Mouse (Mus musculus) frontal cortex, postnatal 36 days (tissue): ENCODE data around the gene Kcnip2.

Source experiments
- DNase-seq, 2 experiments: peaks; one replicate each; pipeline ENCODE4 v3.0.0; 2022; ENCODE audit warnings: low spot score in 2 of 2

Gene Kcnip2

GRCm38 (mm10) chr19:45815831-45816405, at the start of gene Kcnip2:
Gene Kcnip2 (minus strand): TSS chr19:45816061.
- DNase-seq = peak; percentile 51 to 62

DNA sequence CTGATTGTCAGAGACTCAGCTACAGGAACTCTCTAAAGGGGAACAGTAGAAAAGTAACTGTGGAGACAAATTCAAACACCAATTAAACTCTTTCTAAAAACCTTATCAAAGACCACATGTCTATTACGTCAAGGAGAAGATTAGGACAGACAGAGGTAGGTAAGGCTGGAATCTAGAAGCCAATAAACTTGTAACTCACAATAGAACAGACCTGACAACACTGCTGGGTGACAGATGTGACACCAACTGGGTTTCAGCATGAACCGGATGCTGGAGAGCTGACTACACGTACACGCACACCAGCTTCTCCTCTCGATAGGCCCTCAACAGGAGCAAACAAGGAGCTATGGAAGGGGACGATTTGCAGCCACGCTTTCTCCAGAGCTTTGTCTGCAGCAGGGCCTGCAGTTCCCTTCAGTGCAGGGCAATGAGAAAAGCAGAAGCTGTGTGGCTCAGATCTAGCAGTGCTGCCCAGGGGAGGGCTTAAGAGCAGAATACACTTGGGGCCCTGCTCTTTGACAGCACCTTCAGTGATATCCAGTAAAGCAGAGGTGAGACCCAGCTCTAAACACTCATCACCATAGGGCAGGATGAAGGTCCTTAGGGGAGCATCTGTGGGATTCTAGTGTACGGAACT, 39.5 kb upstream of the Kcnip2 start:
- no peak for DNase-seq

DNA sequence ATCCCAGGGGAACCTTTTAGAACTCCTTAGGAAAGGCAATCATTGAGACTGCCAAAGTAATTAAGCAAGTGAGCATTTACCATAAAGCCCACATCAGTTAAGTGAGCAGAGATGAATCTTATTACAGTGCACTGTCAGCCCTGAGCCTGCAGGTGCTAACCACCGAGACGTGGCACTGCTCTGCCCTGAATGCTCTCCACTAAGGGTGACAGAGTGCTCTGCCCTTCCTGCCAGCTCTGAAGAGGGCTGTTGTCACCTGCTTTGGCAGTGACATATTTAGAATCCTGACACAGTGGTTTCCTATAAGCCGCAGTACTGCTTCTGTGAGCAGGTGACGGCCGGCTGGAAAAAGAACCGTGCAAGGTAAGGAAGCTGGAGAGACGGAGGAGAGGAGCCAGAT, 38.7 kb upstream of the Kcnip2 start:
- no peak for DNase-seq

- no peak for DNase-seq
These were observed 31.9 kb upstream of the Kcnip2 start for GRCm38 (mm10) chr19:45847733-45848093.

DNA sequence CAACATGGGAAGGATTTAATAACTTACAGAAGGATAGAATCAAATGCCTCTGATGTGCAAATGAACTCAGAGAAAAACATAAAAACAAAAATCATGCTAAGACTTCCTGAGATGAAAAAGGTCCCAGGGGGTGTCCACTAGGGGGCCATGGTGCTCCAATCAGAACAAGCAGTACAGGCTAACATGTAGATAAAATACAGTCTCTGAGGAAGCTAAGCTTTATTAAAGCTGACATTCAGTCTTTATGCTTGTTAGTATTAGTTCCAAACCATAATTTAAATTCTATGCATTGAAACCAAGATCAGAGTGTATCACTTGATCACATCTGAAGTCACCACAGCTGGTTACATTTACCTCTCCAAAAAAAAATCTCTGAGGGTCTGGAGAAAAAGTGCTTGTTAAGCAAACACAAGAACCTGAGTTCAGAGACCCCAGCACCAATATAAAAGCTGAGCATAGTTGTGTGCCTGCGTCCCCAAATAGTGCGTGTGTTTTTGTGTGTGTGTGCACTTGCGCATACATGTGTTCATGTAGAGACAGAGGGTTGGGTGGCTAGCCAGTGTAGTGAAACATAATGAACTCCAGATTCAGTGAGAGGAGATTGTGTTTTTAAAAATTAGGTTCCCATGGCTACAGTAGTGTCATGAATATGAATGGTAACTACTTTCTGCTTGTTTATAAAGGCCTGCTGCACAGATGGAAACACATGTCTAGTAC, 31.3 kb upstream of the Kcnip2 start:
- DNase-seq = peak in 1 of 2 experiments; percentile 19

DNA sequence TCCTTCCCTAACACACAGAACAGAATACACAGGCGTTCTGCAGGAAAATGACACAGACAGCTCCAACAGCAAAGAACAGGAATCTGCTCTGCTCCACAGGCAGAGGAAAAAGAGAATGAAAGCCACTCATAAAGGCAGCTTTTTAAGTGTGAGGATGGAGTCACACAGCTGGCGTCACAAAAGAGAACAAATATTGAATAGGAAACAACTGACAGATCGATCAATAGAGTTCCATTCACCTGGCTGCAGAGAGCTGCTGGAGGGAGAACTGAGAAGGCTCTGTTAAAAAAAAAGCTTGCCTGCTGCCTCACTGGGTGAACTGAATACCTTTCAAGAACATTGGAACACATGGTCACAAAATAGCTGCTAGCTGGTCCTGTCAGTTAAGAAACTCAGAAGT, 28.3 kb upstream of the Kcnip2 start:
- no peak for DNase-seq

DNA sequence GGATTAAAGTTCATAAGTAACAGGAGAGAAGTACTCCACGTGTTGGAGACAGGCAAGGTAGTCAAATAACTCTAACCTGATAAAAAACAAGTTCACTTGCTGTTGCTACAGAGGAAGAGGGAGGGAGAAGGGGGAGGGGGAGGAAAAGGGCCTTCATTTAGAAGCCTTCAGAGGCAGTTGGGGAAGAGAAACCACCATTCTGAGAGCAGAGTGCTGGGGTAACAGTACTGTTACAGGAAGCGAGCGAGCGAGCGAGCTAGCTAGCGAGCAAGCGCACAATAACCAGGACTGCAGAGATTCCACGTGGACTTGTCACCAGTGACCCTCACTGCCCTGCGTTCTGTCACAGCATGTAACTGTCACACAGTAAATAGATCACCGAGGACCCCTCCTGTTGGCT, 27.6 kb upstream of the Kcnip2 start:
- no peak for DNase-seq

DNA sequence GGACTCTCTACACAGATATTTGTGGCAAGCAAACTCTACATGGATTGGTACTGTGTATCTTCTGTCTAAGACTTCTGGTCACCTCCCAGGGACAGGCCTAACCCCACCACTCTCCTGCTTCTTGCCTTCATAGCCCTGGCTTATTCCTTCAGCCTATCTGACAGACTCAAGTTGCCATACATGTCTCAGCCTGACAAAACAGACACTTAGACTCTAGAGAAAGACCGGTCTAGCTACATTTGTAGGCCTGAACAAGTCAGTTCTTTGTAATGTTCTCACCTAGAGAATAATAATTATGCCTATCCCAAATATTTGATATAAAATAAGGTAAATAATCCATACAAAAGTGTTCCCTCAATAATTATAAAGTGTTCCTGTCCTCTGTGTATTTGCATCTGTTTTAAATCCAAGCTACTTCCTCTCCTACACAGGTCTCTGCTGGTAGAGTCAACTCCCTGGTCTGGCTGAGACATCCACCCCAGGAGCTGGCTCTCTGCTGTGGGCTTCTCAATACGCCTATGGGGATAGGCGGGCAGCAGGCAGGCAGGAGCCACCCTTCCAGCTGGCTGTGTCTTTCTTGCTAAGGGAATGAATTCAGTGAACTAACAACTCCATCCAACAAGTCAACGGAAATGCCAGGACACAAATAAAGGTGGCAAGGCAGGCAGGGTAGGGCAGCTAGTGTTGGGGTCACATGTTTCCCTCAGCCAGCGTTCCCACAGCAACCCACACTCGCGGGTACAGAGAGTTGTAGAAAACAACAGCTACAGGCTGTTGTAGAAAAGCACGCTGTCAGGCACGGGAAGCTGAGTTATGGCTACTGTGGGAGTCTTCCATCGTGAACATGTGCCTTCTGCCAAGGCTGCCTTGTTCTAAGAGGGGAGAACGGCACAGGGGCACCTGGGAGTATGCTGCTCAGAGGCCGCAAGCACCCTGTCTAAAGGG, 21.5 kb upstream of the Kcnip2 start:
- no peak for DNase-seq

GRCm38 (mm10) chr19:45835490-45835889, 19.6 kb upstream of the Kcnip2 start:
- DNase-seq = no peak

DNA sequence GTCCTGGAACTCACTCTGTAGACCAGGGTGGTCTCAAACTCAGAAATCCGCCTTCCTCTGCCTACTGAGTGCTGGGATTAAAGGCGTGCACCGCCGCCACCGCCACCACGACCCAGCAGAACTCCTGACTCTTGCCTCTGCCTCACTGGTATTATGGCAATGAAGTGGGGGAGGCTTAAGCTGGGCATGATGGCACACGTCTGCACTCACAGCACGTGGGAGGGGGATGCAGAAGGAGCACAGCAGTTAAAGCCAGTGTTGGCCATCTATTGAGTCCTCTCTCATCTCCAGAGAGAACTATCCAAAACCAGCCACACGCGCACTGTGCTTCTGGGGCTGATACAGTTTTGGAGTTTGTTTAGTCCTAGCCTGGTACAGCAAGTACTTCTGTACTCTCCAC, 17.8 kb upstream of the Kcnip2 start:
- DNase-seq = no peak

DNA sequence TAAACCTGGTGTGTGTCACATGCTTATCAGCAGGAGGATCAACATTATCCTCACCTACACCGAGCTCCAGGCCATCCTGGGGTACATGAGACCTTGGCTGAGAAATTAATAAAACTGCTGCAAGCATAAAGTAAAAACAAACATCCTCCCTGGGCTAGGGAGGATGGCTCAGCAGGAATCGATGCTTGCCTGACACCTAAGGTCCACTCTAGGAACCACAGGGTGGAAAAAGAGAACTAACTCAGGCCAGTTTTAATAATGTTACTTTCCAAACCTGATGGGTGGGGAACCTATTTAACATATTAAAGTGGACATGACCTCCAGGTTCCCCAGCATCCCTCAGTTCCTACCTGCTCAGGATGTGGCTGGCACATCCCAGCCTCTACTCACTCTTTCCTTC, 14.8 kb upstream of the Kcnip2 start:
- no peak for DNase-seq

- no peak for DNase-seq
These were observed 11.9 kb upstream of the Kcnip2 start for GRCm38 (mm10) chr19:45827736-45828135.

GRCm38 (mm10) chr19:45827125-45827524, 11.3 kb upstream of the Kcnip2 start:
- DNase-seq = no peak

GRCm38 (mm10) chr19:45826146-45826545, 10.3 kb upstream of the Kcnip2 start:
- no peak for DNase-seq

DNA sequence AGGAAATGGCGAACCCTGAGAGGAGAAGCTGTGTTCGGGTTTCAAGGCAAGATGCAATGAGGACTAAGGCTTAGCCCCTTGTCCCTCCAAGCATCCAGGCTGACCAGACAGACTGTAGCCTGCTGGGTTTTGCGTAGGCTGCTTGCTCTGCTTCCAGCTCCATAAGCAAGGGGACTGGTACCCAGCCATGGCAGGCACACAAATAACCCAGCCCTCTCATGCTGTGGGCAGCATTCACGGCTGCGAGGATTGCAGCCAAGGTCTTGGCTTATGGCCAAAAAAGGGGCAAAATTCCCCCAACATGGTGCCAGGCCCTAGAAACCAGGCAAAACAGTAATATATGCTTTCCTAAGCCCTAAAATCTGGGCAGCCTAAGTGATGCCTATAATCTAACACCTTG, 6.0 kb upstream of the Kcnip2 start:
- DNase-seq = no peak

DNA sequence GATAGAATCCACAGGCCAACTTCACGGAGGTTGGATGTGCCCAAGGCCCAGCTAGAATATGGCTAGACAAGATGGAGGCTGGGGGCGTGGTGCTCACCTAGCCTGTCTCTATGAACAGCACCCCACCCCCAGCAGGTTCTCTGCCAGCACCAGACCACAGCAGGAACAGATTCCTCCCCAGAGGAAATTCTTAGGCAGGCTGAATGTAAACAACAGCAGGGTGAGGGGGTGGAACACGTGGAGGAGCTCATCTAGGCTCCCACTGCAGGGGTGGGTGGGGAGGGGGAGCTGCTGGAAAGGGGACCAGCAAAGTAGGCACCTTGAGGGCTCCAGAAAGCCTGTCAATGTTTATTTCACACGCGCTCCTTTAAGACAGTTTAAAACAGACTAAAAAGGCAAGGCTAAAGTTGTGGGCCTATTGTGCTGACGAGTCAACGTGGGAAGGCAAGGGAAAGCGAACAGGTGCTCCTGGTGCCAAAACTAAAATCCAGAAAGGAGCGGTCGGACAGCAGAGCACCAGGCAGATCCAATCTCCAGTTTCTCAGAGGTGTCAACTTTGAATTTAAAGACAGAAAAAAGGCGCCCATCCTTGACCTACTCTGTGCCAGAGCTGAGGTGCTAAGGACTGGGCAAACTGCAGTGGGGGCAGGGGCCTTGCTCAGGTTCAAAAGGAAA, 2.1 kb upstream of the Kcnip2 start:
- peak in 1 of 2 experiments; percentile 42 for DNase-seq

DNA sequence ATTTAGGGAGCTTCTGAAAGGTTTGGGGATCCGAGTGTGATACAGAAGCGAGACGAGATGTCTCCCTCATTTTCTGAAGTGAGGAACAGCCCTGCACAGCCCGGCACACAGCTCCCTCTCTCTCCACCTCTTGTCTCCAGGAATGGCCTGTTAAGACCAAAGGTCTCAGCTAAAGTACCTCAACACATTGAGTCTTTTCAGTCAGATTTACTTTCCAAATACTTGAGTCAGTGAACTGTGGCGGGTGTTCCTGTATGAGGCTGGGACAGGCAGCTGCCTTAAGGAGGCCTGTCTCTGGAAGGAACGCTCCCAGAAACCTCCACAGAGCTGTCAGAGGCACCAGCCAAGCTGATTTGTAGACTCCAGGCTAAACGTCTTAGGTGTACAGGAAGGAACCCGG, 866 bp upstream of the Kcnip2 start:
- no peak for DNase-seq

DNA sequence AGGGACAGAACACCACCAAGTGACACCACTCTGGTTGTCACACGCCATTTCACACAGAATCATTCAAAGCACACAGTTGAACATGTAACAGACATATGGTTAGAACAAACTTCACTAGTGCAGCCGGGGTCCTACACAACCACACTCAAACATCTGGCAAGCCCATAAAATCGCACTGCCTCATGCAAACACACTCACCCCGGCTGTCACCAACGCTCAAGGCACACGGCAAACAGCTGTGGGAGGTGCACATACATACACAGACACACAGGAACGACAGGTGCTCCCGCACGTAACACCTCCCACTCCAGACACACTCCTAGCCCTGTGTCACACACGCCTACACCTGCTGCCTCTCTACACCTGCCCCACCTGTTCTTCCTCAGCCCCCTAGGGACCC, 691 bp downstream of the Kcnip2 start:
- DNase-seq = peak in 1 of 2 experiments; percentile 42

DNA sequence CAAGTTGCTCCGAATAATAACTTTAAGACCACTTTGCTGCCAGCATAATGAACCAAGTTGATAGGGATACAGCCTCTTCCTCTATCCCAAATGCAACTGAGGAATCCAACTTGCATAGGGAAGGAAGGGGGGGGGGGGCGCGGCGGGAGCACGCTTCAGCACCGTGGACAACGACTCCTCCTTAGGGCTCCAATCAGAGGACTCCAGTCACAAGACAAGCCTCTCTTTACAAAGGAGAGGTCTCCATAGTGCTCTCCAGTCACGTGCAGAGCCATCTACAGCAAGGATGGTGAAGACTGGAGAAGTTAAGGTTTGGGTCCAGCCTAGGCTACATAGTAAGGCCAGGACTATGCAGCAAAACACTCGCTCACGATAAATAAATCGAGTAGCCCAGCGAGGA, 2.1 kb downstream of the Kcnip2 start:
- no peak for DNase-seq

DNA sequence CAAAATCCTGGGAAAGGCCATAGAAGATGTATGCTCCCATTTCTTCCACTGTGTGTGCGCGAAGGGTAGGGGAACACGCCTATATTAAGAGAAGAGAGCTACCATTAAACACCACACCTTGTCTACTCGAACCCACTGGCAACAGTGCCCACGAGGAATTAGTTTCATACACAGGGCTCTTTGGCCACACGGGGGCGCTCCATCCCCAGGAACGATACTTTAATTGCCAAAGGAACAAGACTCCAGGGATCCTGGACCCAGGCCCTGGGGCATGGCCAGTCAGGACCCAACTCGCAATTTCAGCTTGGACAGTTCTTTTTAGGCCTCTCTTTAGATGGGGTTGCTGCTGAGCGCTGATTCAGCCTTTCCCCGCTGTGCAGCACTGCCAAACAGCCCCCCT, 2.6 kb downstream of the Kcnip2 start:
- DNase-seq = peak; percentile 85 to 94

- no peak for DNase-seq
These were observed 3.1 kb downstream of the Kcnip2 start for GRCm38 (mm10) chr19:45812673-45813252.
